Mouse (Mus musculus) CH12.LX (cell line): Measurements from ENCODE around the gene Rad21l. TPM values are rescaled to one million over a fixed set of nuclear protein-coding genes. Genes with fewer than 3 reads are reported as not detected.
"Not testable (repeated sequence)": the region's sequence is repeated elsewhere in the genome, so short reads cannot be mapped to it uniquely, and the experiment has no call there.

Source experiments
- DNase-seq: peaks from one replicate; pipeline ENCODE4 v3.0.0-alpha.2; 2013; ENCODE audit errors: extremely low read depth
- H3K27ac ChIP-seq: 2 replicates; pipeline ENCODE4 v1.5.1; 2012; ENCODE audit warnings: low read depth, mild to moderate bottlenecking, control low read depth, moderate library complexity; ENCODE audit not compliant: insufficient read depth
- H3K27me3 ChIP-seq: replicated peaks from 2 replicates; pipeline ENCODE3; 2012; ENCODE audit warnings: inconsistent platforms
- H3K36me3 ChIP-seq, 2 experiments: replicated peaks in 1 of 2; 2 replicates each; pipeline versions ENCODE3 to v1.6.1; 2012; ENCODE audit warnings: inconsistent platforms in 1 of 2, low read length in 1 of 2, mild to moderate bottlenecking in 1 of 2, mixed read lengths in 1 of 2, moderate library complexity in 1 of 2; ENCODE audit not compliant: control insufficient read depth in 1 of 2, insufficient read depth in 1 of 2
- H3K4me1 ChIP-seq, 2 experiments: 2 replicates each; pipeline ENCODE4 v1.6.1; 2012; ENCODE audit warnings: inconsistent platforms in 1 of 2, moderate library complexity in 1 of 2; ENCODE audit not compliant: insufficient read depth in 2 of 2, control insufficient read depth in 1 of 2
- H3K4me2 ChIP-seq: 2 replicates; pipeline ENCODE4 v1.6.1; 2012; ENCODE audit warnings: low read depth, mild to moderate bottlenecking, control low read depth; ENCODE audit not compliant: poor library complexity, insufficient read depth, severe bottlenecking
- H3K4me3 ChIP-seq, 3 experiments: fragments of 150-350 bp in 1 of 3; sonication (generic) in 1 of 3; replicated peaks in 1 of 3; 2 replicates each; pipeline versions ENCODE3 to v1.5.1; 2011 to 2012; ENCODE audit warnings: low read depth in 2 of 3, low read length in 2 of 3, mild to moderate bottlenecking in 2 of 3, moderate library complexity in 2 of 3, control low read depth in 1 of 3, improper control_type of control experiment in 1 of 3, inconsistent platforms in 1 of 3, mixed read lengths in 1 of 3; ENCODE audit not compliant: poor library complexity in 1 of 3
- H3K79me2 ChIP-seq: replicated peaks from 2 replicates; pipeline ENCODE4 v1.6.1; 2012; ENCODE audit warnings: mild to moderate bottlenecking, moderate library complexity; ENCODE audit not compliant: control insufficient read depth, poor library complexity, insufficient read depth, severe bottlenecking; ENCODE audit errors: extremely low read depth
- H3K9ac ChIP-seq: 2 replicates; pipeline ENCODE4 v1.6.1; 2012; ENCODE audit warnings: low read depth, mild to moderate bottlenecking, control low read depth, moderate library complexity; ENCODE audit not compliant: insufficient read depth
- H3K9me3 ChIP-seq: replicated peaks from 2 replicates; pipeline ENCODE3; 2012; ENCODE audit warnings: low read length, inconsistent platforms, mixed read lengths
- BHLHE40 ChIP-seq: IDR thresholded peaks from 2 replicates; pipeline ENCODE4 v1.6.1; 2011; ENCODE audit warnings: mild to moderate bottlenecking, low read depth, low read length, improper control_type of control experiment
- CHD1 ChIP-seq: IDR thresholded peaks from 2 replicates; pipeline ENCODE4 v1.6.1; 2012; ENCODE audit warnings: low read depth, low read length, improper control_type of control experiment, inconsistent platforms
- CHD2 ChIP-seq: IDR thresholded peaks from 2 replicates; pipeline ENCODE4 v1.6.1; 2011; ENCODE audit warnings: low read length, improper control_type of control experiment
- CTCF ChIP-seq, 2 experiments: IDR thresholded peaks in 1 of 2; conservative IDR thresholded peaks in 1 of 2; 2 replicates each; pipeline ENCODE4 v1.5.1; 2011 to 2012; ENCODE audit warnings: low read depth in 2 of 2, low read length in 2 of 2, improper control_type of control experiment in 1 of 2, inconsistent platforms in 1 of 2, mild to moderate bottlenecking in 1 of 2, moderate library complexity in 1 of 2
- E2F4 ChIP-seq: IDR thresholded peaks from 2 replicates; pipeline ENCODE4 v1.6.1; 2011; ENCODE audit warnings: low read depth, low read length, improper control_type of control experiment; ENCODE audit not compliant: insufficient replicate concordance
- GABPA ChIP-seq: IDR thresholded peaks from 2 replicates; pipeline ENCODE4 v1.6.1; 2012; ENCODE audit warnings: low read depth, low read length, improper control_type of control experiment, inconsistent platforms; ENCODE audit not compliant: insufficient replicate concordance
- MAX ChIP-seq: IDR thresholded peaks from 2 replicates; pipeline ENCODE4 v1.6.1; 2011; ENCODE audit warnings: low read length, improper control_type of control experiment
- MEF2A ChIP-seq: IDR thresholded peaks from 2 replicates; pipeline ENCODE4 v1.6.1; 2014; ENCODE audit warnings: low read depth, mild to moderate bottlenecking, inconsistent platforms, low read length, improper control_type of control experiment, borderline replicate concordance
- NELFE ChIP-seq: IDR thresholded peaks from 2 replicates; pipeline ENCODE4 v1.6.1; 2011; ENCODE audit warnings: low read depth, low read length, improper control_type of control experiment
- POLR2A ChIP-seq: IDR thresholded peaks from 2 replicates; pipeline ENCODE4 v1.6.1; 2011; ENCODE audit warnings: low read depth, mild to moderate bottlenecking, improper control_type of control experiment, low read length
- RAD21 ChIP-seq: IDR thresholded peaks from 2 replicates; pipeline ENCODE4 v1.6.1; 2011; ENCODE audit warnings: low read depth, mild to moderate bottlenecking, low read length, improper control_type of control experiment, moderate library complexity
- SMC3 ChIP-seq: IDR thresholded peaks from 2 replicates; pipeline ENCODE4 v1.6.1; 2011; ENCODE audit warnings: low read depth, low read length, improper control_type of control experiment
- TCF12 ChIP-seq: IDR thresholded peaks from 2 replicates; pipeline ENCODE4 v1.6.1; 2014; ENCODE audit warnings: low read depth, mild to moderate bottlenecking, inconsistent platforms, low read length, improper control_type of control experiment
- UBTF ChIP-seq: IDR thresholded peaks from 2 replicates; pipeline ENCODE4 v1.6.1; 2012; ENCODE audit warnings: low read depth, mild to moderate bottlenecking, inconsistent platforms, low read length, improper control_type of control experiment, moderate library complexity
- USF1 ChIP-seq: IDR thresholded peaks from 2 replicates; pipeline ENCODE4 v1.6.1; 2014; ENCODE audit warnings: low read depth, mild to moderate bottlenecking, inconsistent platforms, low read length, improper control_type of control experiment
- ZKSCAN1 ChIP-seq: IDR thresholded peaks from 2 replicates; pipeline ENCODE4 v1.6.1; 2012; ENCODE audit warnings: low read depth, inconsistent platforms, low read length, improper control_type of control experiment, borderline replicate concordance
- ZMIZ1 ChIP-seq: IDR thresholded peaks from 2 replicates; pipeline ENCODE4 v1.6.1; 2012; ENCODE audit warnings: low read depth, mild to moderate bottlenecking, inconsistent platforms, low read length, improper control_type of control experiment
- ZNF384 ChIP-seq: IDR thresholded peaks from 2 replicates; pipeline ENCODE4 v1.6.1; 2012; ENCODE audit warnings: low read depth, low read length, improper control_type of control experiment, inconsistent platforms
- dilution Hi-C: fragments of 300-500 bp; cut with MboI; formaldehyde crosslinking; loops from 2 replicates; pipeline ENCODE4 v1.14.3; 2020; ENCODE audit warnings: low sequenced_read_pairs; ENCODE audit not compliant: extremely low pct_unique_long_range_greater_than_20kb, extremely low pct_ligation_motif_present
- in situ Hi-C: fragments of 300-500 bp; cut with MboI; formaldehyde crosslinking; loops from 3 replicates; pipeline ENCODE4 v1.14.3; 2019; ENCODE audit warnings: low sequenced_read_pairs, low pct_ligation_motif_present, low pct_unique_long_range_greater_than_20kb, mixed read lengths
- polyA plus RNA-seq: library from polyadenylated mRNA; unstranded; fragments of >175 nt; gene quantifications from 2 replicates; pipeline ENCODE4 v1.2.1, GENCODE M21; 2012; ENCODE audit warnings: low read depth; ENCODE audit not compliant: insufficient read length
- total RNA-seq, 2 experiments: library from RNA; depleted of rRNA; stranded (reverse); fragments of 300-350 nt in 1 of 2; fragments of >200 nt in 1 of 2; gene quantifications; 2 replicates each; pipeline ENCODE4 v1.2.3; 2012 to 2014

Gene Rad21l
- total and polyA plus RNA-seq, 3 experiments = not detected

GRCm38 (mm10) chr2:151623776-151624175 is 44.6 kb downstream of the Rad21l start:
- H3K4me2 ChIP-seq = no peak overlapping the region
- no peaks in the 10 kb centered on the region for H3K9me3 ChIP-seq
- H3K36me3 ChIP-seq = no peaks in the 10 kb centered on the region
- no peak overlapping the region for H3K9ac ChIP-seq
- H3K4me3 ChIP-seq = no peak overlapping the region
- no peaks in the 10 kb centered on the region for H3K4me1 ChIP-seq
- H3K27ac ChIP-seq = no peak overlapping the region
- TF ChIP-seq UBTF = no peak
- TF ChIP-seq ZNF384 = no peak
- no peak for TF ChIP-seq NELFE
- no peak for TF ChIP-seq E2F4
- peaks cover 84% of the 10 kb centered on the region for H3K27me3 ChIP-seq
- dilution Hi-C loops = no loop called here
- no peaks in the 10 kb centered on the region for H3K79me2 ChIP-seq
- in situ Hi-C loops = no loop called here
- no peak for DNase-seq

GRCm38 (mm10) chr2:151616551-151617329 is 51.6 kb downstream of the Rad21l start:
- Histone ChIP-seq H3K9ac (no peak overlapping the region), H3K4me3 (no peak overlapping the region), H3K36me3 (no peaks in the 10 kb centered on the region), H3K27me3 (peaks cover 78% of the 10 kb centered on the region), H3K4me1 (no peaks in the 10 kb centered on the region), H3K4me2 (no peak overlapping the region), H3K9me3 (no peaks in the 10 kb centered on the region), H3K27ac (no peak overlapping the region), H3K79me2 (no peaks in the 10 kb centered on the region)
- no peak for DNase-seq
- dilution Hi-C loops (no loop called here), in situ Hi-C loops (no loop called here)
- no peak for TF ChIP-seq USF1
- no peak for TF ChIP-seq ZKSCAN1
- TF ChIP-seq CHD1 = no peak
- no peak for TF ChIP-seq BHLHE40
- no peak for TF ChIP-seq MAX
- TF ChIP-seq GABPA = no peak
- no peak for TF ChIP-seq CTCF (conservative IDR thresholded peaks at IDR 0.05 in 1 of 2, IDR thresholded peaks at IDR 0.05 in 1 of 2; ENCODE audit: low read depth in 2 of 2, low read length in 2 of 2)
- no peak for TF ChIP-seq RAD21
- no peak for TF ChIP-seq MEF2A
- no peak for TF ChIP-seq E2F4
- no peak for TF ChIP-seq CHD2
- no peak for TF ChIP-seq ZMIZ1
- TF ChIP-seq POLR2A = no peak
- TF ChIP-seq TCF12 = no peak
- no peak for TF ChIP-seq SMC3

GRCm38 (mm10) chr2:151615779-151616178 is 52.6 kb downstream of the Rad21l start:
- H3K36me3 ChIP-seq, H3K79me2 ChIP-seq, H3K4me1 ChIP-seq, H3K4me2 ChIP-seq, in situ Hi-C loops, H3K27ac ChIP-seq, H3K9me3 ChIP-seq, H3K4me3 ChIP-seq, DNase-seq, H3K9ac ChIP-seq, dilution Hi-C loops: not testable (repeated sequence)
- peaks cover 78% of the 10 kb centered on the region for H3K27me3 ChIP-seq
